Mouse (Mus musculus) megakaryocyte progenitor cell, adult 5-6 weeks (primary cell): Measurements from ENCODE around the gene G6pc2. TPM values are rescaled to one million over a fixed set of nuclear protein-coding genes. Genes with fewer than 3 reads are reported as not detected.

Experiments
- ATAC-seq: replicated peaks from 2 replicates; pipeline ENCODE4 v1.8.0; 2016; ENCODE audit warnings: mild to moderate bottlenecking, moderate TSS enrichment, inconsistent platforms; ENCODE audit not compliant: poor library complexity
- total RNA-seq, 2 experiments: library from RNA; stranded (forward) in 1 of 2; stranded (reverse) in 1 of 2; fragments of 157-497, 149-512 nt in 1 of 2; fragments of 200-1000 nt in 1 of 2; gene quantifications; 2 replicates each; pipeline versions ENCODE4 v1.2.3 to v1.2.4; 2015 to 2017

The G6pc2 gene
- total RNA-seq (2015) (not detected in 2 replicates), total RNA-seq (2017) (not detected in 2 replicates)

DNA sequence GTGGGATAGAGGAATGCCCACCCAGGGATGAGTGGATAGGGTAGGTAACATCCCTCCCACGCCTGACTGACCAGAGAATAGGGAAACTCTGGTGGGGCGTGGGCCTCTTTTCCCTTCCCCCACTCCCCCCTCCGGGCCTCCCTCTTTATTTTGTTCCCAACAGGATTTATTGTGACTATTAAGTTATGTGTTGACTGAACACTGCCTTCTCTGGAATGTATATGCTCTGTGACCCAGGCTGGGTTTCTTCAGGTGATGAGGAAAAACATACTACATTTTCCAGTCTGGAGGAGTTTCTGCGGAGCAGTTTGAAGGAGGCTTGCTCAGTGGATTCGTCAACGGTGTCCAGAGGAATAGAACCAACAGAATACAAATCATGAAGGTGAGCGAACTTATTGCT lies at the start of gene G6pc2:
G6pc2 (plus strand) TSS at position 301 of the 400 bp plus-strand sequence.
- no peak for ATAC-seq

GRCm38 (mm10) chr2:69170395-69171077 lies 40.3 kb upstream of the G6pc2 start:
- ATAC-seq: no peak

DNA sequence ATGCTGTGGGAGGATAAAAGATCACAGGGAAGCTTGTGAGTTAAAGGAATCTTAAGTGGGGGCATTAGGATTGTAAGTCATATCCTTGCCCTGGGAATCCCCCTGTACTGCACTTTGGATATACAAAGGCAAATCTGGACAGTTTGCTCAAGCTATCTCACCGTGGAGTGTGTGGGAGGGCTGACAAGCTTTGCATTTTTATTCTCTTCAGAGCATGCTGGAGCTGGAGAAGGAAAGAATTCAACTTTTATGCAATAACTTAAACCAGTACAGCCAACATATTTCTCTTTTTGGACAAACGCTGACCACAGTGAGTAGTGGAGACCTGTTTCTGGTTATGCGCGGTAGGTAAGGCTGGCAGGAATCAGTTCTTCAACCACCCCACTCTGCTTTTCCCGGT lies 35.6 kb upstream of the G6pc2 start:
- ATAC-seq: no peak

DNA sequence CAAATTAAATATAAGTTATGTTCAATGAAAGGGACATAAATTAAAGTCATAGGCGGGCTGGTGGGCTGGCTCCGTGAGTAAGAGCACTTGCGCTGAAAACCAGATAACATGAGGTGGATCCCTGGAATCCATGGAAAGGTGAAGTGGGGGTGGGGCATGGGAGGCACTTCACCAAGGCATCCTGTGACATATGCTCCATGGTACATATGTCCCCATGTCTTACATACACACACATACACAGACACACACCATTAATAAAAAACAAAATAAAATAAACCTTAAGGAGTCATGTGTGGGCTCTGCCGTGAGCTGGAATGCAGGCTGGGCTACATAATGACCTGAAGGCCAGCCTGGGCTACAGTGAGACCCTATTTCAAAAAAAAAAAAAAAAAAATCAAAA lies 31.2 kb upstream of the G6pc2 start:
- ATAC-seq: no peak

DNA sequence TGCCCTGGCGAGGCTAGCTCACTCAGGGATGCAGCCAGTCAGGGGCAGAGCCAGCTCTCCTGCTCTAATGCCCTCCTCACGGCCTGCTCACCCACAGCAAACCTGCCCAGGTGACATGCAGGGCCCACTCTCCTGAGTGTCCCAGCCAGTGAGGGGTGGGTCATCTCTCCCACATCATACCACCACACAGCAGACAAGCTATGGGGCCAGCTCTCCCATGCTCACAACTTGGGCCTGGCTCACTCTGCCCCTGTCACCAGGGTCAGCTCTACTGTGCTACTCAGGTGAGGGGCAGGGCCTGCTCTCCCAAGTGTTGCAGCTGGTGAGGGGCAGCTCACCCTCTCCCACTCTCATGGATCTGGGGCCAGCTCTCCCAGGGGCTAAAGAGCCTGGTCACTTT lies 22.9 kb upstream of the G6pc2 start:
- no peak for ATAC-seq

DNA sequence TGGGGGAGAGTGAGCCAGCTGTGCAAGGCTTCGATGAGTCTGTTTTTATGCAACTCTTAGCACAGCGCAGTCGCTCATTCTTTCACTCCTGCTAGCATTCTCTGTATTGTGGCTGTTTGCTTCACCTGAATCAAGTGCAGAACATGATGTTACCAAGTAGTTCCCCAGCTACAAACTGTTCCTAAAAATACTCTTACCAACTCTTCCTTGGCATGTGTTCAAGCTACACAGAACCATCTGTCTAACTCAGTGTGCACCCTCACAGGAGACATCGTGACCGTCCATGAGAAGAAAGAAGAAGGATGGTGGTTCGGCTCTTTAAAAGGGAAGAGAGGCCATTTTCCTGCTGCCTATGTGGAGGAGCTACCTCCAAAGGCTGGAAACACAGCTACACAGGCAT lies 22.1 kb upstream of the G6pc2 start:
- ATAC-seq: 0 out of 2 replicates have a peak, but pooled peaks have one; percentile 18

GRCm38 (mm10) chr2:69189222-69189621 lies 21.7 kb upstream of the G6pc2 start:
- no peak; the same call in 1 of the 2 replicates for ATAC-seq

GRCm38 (mm10) chr2:69191059-69191458 lies 19.8 kb upstream of the G6pc2 start:
- ATAC-seq: peak; percentile 70

DNA sequence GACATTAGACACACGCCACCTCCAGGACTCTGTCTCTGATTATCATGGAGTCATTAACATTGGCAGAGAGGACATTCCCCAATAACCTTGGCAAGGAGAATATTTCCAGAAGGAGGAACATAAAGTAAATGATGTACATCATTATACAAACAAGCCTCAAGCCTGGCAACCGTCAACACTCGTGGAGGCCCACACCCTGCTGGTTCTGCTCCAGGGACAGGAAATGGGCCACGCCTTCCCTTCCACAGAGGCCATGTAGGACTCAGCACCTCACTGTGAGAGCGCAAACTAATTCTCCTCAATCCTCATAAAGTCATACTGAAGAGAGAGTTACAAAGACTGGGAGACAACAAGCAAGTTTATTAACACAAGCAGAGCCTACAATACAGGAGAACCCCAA lies 17.3 kb upstream of the G6pc2 start:
- no peak for ATAC-seq

DNA sequence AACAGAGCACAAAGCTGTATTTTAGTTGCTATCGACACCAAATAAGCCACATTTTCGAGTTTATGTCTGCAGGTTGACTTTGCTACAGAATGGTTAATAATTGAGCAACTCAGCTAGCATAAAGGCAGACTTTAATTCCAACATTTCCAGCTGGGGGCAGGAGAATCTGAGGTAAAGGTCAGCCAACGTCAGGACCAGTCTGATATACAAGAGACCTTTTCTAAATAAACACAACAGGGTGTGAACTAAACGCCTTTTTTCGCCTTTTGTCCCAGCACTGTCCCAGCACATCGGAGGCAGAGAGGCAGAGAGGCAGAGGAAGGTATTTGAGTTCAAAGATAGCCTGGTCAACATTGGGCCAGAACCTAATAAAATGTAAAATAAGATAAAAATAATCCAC lies 5.7 kb upstream of the G6pc2 start:
- ATAC-seq: no peak

DNA sequence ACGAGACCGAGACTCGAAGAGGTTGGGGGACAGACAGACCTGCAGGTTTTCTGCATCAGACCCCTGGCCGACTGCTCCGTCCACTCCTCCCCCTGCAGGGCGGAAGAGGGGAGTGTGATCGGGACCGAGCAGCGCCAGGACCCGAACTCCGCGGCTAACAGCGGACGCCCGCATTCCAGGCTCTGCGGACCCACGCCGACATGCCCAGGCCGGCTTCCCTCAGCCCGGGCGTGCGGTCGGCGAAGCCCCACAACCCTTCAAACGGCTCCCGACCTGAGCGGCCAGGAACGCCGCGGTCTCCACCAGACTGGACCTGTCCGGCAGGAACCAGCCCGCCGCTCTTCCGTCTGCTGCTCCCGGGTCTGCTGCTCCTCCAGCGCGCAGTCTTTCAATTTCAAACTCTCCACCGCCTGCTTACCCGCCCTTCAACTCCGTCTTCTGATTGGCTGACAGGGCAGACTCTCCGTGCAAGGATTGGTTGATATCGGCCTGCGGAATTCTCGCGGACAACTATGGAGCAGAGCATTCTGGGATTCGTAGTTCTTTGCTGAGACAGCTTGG lies 5.0 kb upstream of the G6pc2 start, which contains the start of gene Spc25:
Spc25 (minus strand) TSS at position 404 of the 561 bp plus-strand sequence.
- peak; percentile 98 for ATAC-seq

DNA sequence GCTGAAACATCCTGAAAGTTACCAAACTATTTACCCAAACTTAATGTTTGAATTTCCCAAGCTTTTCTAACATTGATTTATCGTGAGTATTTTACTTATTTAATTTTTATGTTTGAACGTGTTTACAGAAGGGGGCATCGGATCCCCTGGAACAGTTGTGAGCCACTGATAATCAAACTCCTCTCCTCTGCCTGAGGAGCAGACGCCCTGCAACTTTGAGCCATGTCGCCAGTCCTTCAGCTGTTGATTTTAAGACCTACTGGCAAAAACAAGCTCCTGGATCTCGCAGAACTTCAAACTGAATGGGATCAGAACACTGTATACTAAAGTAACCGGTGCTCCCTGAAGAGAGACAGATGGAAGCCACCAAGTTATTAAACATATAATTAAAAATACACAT lies 4.3 kb upstream of the G6pc2 start:
- ATAC-seq: peak; percentile 33

GRCm38 (mm10) chr2:69209684-69210083 lies 1.2 kb upstream of the G6pc2 start:
- no peak for ATAC-seq

GRCm38 (mm10) chr2:69212652-69213051 lies 1.8 kb downstream of the G6pc2 start:
- ATAC-seq: no peak

- ATAC-seq: no peak
Measured at GRCm38 (mm10) chr2:69215242-69215641, 4.4 kb downstream of the G6pc2 start.

DNA sequence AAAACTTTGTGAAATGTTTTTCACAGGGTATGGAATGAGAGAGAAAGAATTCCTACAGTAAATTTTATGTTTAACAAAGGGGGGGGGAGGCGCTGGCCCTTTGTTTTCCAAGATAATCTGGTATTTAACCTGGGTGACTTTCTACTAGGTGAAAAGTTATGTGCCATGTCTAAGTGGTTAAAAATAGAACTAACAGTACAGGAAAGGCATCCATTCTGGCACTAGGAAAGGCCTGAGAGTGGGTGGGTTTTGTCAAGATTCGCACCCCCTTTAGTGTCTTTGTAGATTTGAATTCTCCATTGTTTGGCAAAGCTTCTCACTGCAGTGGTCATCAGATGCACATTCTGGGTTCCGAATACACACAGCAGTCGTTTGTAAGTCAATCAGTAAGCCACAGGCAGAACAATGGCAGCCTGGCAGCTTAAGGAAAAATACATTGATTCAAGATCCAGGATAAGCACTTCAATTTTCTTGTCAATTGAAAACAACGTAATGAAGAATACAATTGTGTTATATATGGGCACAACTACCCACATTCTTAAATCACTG lies 11.1 kb downstream of the G6pc2 start:
- no peak for ATAC-seq

DNA sequence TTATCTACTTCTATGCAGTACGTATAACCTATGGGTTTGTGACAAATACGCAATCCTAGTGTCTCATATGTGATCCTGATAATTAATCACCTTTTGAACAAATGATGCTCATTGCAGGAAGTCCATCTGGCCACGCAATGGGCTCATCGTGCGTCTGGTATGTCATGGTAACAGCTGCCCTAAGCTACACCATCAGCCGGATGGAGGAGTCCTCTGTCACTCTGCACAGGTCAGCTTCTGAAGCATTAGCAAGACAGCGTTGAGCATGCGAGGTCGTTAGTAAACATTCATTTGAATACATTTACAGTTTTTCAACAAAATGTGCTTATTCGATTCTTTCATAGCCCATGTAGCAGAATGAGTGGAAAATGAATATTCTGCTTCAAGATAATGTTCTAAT lies 11.9 kb downstream of the G6pc2 start:
- ATAC-seq: no peak

- ATAC-seq: no peak
Measured at GRCm38 (mm10) chr2:69224724-69225123, 13.9 kb downstream of the G6pc2 start.

GRCm38 (mm10) chr2:69226876-69227275 lies 16.0 kb downstream of the G6pc2 start:
- no peak for ATAC-seq

DNA sequence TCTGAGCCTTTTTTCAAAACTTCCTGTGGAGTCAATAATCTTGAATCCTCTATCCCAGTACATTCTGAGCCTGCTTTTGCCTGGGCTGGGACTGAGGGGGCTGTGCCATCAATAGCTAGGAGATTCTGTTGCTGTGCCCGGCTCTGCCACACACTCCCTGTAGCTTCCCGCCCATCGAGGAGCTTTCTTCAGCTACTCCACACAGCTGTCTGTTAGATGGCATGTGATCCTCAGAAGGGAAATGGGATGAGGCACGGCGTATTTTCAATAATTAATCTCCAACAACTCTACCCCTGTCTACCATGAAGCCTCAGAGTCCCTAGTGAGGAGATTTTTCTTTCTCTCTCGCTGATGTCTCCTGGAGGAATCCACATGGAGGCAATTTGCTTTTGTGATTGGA lies 17.8 kb downstream of the G6pc2 start:
- ATAC-seq: no peak

GRCm38 (mm10) chr2:69230137-69230536 lies 19.3 kb downstream of the G6pc2 start:
- ATAC-seq: no peak

- ATAC-seq: peak; percentile 80
Measured at GRCm38 (mm10) chr2:69232101-69232500, 21.2 kb downstream of the G6pc2 start.
